Comparison of ENCODE assay signal across 8 mouse cellular contexts in genomic region chr3:96104261-96105065, GRCm38 (mm10). TPM values are rescaled to one million over a fixed set of nuclear protein-coding genes. Genes with fewer than 3 reads are reported as not detected.
DNase-seq lines count a peak whose midpoint lies in the region; ATAC-seq lines count a peak whose summit lies in the region.

Otud7b (plus strand) TSS chr3:96104527.

- H3K27ac ChIP-seq in hindbrain, embryonic 10.5 days = peak within 1 kb of the TSS; percentile 96

- H3K36me3 ChIP-seq in hindbrain, embryonic 10.5 days = 0 out of 2 replicates have a peak, but pooled peaks cover 4% of the 10 kb centered on the region

- H3K4me3 ChIP-seq in hindbrain, embryonic 10.5 days = peak within 1 kb of the TSS; percentile 96

- peak; percentile 58 for ATAC-seq in frontal cortex, adult (ENCODE audit: low TSS enrichment)

- no peaks in the 10 kb centered on the region for H3K9me3 ChIP-seq in hindbrain, embryonic 10.5 days

- H3K4me1 ChIP-seq in hindbrain, embryonic 10.5 days (replicated peaks) = peaks cover 41% of the 10 kb centered on the region

- H3K27me3 ChIP-seq in hindbrain, embryonic 10.5 days (ENCODE audit: insufficient read depth, poor library complexity, severe bottlenecking) = no peaks in the 10 kb centered on the region

- under 1% methylated on average over 84 of the region's 84 CpGs for WGBS in hindbrain, embryonic 10.5 days

- DNase-seq in MEL-GATA-1-ER (ENCODE audit: extremely low read depth, low read depth) = peak; percentile 61
- peak; percentile 80 for DNase-seq in cerebellum, adult 8-10 months
- DNase-seq in hindbrain, embryonic 10.5 days (ENCODE audit: low spot score) = peak; percentile 88
- peak; percentile 65 to 73 for DNase-seq in layer of hippocampus, postnatal 14 days (ENCODE audit: low spot score in 2 of 2)
- DNase-seq in lung, postnatal 10 days = peak; percentile 82
- peak; percentile 81 for DNase-seq in ovary, postnatal 36 days (ENCODE audit: low spot score)
- DNase-seq in thymus, postnatal 25 days = peak; percentile 71

RNA-seq across cellular contexts. Expression of gene Otud7b, which starts in this region (rescaled TPM):
- polyA plus RNA-seq in hindbrain, embryonic 10.5 days (2016; fragmentation: Nextera tagmentation; extraction: Ambion mirVana) = 12.8 and 19.2 TPM in 2 replicates
- 10 to 100 TPM; 27.4 to 31.0 TPM for total RNA-seq in layer of hippocampus, postnatal 14 days (2021)

Comparison
In these comparisons a context has a peak if more than half of its experiments do, and no peak if none do; other contexts are left out.
1. Peak in every context shown above with its lines: DNase-seq, ATAC-seq, H3K4me3 ChIP-seq and H3K27ac ChIP-seq.